Mouse (Mus musculus): Measurements from ENCODE around the gene Lfng. TPM values are rescaled to one million over a fixed set of nuclear protein-coding genes. Genes with fewer than 3 reads are reported as not detected.

Gene Lfng
- polyA plus RNA-seq, 1 experiment from 2014 or later = 7.4 TPM

DNA sequence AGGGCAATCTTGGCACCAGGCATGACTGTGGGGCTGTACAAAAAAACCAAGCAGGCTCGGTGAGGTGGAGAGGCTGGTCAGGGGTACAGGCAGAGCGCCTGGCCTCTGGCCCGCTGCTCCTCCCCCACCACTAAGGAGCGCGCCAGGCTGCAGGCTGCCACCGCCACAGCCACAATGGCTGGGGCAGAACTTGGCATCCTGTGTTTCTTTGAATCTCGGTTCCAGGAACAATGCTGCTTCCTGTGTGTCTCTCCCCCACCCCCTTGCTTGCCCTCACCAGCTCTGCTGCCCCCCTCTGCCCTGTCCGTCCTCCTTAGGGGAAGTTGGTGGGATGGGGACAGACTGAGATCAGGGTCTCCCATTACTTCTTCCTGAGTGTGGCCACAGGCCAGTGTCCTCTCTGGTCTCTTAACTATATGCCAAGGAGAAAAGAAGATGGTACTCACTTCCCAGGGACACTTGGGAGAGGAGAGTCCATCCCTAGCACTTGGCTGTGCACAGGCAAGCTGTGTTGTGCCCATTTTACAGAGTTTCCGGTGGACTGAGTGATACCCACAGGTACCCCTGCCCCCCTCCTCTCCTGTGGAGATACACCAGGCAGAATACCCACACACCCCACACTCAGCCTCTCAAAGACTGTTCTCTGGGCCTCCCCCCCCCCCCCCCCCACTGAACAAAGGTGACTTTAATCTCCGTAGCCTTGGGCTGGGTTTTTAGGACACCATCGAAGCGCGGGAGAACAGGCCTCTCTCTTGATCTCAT, 2.6 kb downstream of the Lfng start:
- Histone ChIP-seq H3K27ac (peak overlapping the region; percentile 62; the same call in 1 of the 2 replicates), H3K27me3 (replicated peaks) (peaks cover 83% of the 10 kb centered on the region)
- no peak for ATAC-seq

DNA sequence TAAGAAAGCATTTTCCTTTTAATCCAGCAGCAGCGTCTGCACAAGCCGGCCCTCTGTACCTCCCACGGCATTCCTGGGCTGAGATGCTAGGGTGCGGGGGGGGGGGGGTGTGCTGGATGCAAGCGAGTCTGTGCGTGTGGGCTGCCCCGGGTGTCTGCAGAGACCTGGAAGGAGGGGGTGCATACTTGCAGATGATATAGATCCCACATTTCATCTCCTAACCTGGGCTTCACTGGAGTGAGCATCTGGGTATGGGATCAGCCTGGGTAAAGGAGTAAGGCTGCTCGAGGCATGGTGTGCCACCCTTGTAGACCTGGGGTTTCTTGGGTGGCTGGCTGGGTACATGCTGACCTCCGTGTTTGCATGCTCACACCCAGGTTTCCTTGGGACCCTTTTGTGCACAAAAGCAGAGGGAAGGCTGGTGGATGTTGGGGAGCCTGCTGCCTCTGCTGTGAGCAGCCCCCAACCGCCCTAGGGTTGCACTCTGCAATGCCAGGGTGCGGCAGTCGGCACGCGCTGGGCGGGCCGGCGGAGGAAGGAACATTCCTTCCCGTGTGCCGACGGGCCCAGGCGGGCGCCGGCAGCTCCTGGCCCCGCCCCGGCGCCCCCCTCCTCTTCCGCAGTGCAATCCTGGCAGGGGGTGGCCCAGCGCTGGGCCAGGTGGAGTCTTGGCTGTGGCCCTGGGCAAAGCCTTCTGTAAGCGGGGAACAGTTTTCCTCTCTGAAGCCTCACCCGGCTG, 3.3 kb downstream of the Lfng start:
- ATAC-seq = no peak
- Histone ChIP-seq H3K4me1 (peaks cover 99% of the 10 kb centered on the region), H3K4me2 (peak overlapping the region; percentile 92), H3K36me3 (peaks cover 33% of the 10 kb centered on the region), H3K9ac (peak overlapping the region; percentile 79), H3K9me3 (replicated peaks) (no peaks in the 10 kb centered on the region), H3K27me3 (replicated peaks) (peaks cover 75% of the 10 kb centered on the region), H3K27ac (peak overlapping the region; percentile 62), H3K4me3 (peak overlapping the region; percentile 67)
- 13% methylated on average over 30 of the region's 30 CpGs for WGBS (ENCODE audit: insufficient replicate concordance)

More for the DNA sequence above, 2.6 kb downstream of the Lfng start:
- Histone ChIP-seq H3K4me2 (peak overlapping the region; percentile 92), H3K9me3 (replicated peaks) (no peaks in the 10 kb centered on the region), H3K4me1 (peaks cover 96% of the 10 kb centered on the region), H3K9ac (peak overlapping the region; percentile 79), H3K36me3 (peaks cover 33% of the 10 kb centered on the region), H3K4me3 (peak overlapping the region; percentile 67)
- WGBS (ENCODE audit: insufficient replicate concordance) = 23% methylated on average over 13 of the region's 13 CpGs

DNA sequence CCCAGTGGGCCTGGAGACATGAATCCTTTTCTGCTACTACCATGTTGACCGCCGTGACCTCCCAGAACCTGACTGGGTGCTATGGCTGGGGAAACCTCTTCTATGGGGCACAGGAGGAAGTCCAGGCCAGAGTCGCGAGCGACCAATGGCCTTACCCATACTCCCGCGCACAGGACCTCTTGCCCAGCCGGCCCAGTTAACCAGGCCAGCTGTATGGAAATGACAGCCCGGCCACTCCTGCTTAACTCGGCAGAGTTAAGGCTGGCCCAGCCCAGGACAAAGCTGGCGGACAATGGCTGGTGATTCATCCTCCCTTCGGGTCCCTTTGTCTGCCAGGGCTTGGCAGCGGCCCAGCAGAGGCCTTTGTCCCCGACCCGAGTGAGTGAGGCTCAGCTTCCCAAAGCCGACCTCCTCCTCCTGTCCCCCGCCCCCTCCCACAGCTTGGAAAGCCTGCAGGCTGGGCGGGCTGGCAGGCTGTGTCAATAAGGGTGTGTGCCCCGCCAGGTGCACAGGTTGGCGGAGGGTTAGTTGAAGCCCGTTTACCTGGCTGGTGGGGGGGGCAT, 4.0 kb downstream of the Lfng start:
- ATAC-seq = no peak
- Histone ChIP-seq H3K4me3 (peak overlapping the region; percentile 67), H3K27ac (peak overlapping the region; percentile 62), H3K9me3 (replicated peaks) (no peaks in the 10 kb centered on the region), H3K36me3 (peaks cover 35% of the 10 kb centered on the region), H3K4me1 (peaks cover 100% of the 10 kb centered on the region), H3K27me3 (replicated peaks) (peaks cover 69% of the 10 kb centered on the region), H3K9ac (peak overlapping the region; percentile 79), H3K4me2 (peak overlapping the region; percentile 92)
- WGBS (ENCODE audit: insufficient replicate concordance) = 39% methylated on average over 21 of the region's 21 CpGs

DNA sequence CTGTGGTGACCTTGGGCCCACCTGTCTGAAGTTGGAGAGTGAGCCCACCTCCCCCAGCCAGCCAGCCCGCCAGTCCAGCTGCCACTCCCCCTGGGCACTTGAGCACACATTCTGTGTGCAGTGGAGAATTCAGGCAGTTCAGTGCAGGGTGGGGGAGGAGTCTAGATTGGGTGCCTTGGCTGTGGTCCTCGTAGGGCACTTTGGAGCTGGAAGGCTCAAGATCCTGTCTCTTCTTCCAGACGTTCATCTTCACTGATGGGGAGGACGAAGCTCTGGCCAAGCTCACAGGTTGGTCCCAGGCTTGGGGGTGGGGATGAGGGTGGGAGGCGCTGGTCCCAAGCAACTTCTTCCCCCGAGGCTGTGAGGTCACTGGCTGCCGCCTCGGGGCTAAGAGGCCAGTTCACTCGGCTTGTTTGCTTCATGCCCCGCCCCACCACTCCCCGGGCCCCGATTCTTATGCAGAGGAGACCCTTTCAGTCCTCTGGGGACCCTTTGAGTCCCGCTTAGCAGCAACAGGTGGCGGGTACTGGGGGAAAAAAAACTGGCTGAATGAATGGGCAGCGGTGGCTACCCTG, 4.6 kb downstream of the Lfng start:
- Histone ChIP-seq H3K9me3 (replicated peaks) (no peaks in the 10 kb centered on the region), H3K9ac (peak overlapping the region; percentile 27; the same call in 1 of the 2 replicates), H3K27ac (0 out of 2 replicates have a peak overlapping the region, but pooled peaks have one; percentile 5), H3K4me2 (peak overlapping the region; percentile 92), H3K4me1 (peaks cover 100% of the 10 kb centered on the region), H3K4me3 (no peak overlapping the region), H3K36me3 (peaks cover 38% of the 10 kb centered on the region), H3K27me3 (replicated peaks) (peaks cover 63% of the 10 kb centered on the region)
- no peak for ATAC-seq
- 52% methylated on average over 15 of the region's 15 CpGs for WGBS (ENCODE audit: insufficient replicate concordance)

DNA sequence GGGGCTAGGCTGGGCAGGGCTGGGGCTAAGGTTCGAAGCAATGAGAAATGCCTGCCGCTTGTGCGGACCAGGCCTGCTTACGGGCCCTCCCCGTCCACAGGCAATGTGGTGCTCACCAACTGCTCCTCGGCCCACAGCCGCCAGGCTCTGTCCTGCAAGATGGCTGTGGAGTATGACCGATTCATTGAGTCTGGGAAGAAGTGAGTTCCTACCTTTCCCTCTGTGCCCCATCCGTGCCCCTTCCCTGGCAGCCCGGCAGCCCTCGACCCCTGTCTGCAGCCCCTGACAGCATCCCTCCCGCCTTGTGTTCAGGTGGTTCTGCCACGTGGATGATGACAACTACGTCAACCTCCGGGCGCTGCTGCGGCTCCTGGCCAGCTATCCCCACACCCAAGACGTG, 5.1 kb downstream of the Lfng start:
- ATAC-seq = no peak
- 83% methylated on average over 18 of the region's 18 CpGs for WGBS (ENCODE audit: insufficient replicate concordance)
- H3K4me3 ChIP-seq = no peak overlapping the region

DNA sequence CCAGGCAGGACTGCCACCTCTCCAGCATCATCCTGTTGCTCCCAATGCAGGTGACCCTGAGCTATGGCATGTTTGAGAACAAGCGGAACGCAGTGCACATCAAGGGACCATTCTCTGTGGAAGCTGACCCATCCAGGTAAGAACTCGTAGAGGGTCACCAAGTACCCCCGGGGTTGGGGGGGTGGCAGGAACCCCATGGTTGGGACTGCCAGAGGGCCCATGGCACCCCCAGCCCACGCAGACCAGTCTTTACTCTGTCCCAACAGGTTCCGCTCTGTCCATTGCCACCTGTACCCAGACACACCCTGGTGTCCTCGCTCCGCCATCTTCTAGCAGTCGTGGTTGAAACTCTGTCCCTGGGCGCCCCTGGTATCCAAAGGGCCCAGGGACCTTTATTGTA, 7.0 kb downstream of the Lfng start:
- Histone ChIP-seq H3K27me3 (replicated peaks) (peaks cover 39% of the 10 kb centered on the region), H3K9me3 (replicated peaks) (no peaks in the 10 kb centered on the region), H3K4me2 (peak overlapping the region; percentile 63), H3K36me3 (peaks cover 38% of the 10 kb centered on the region), H3K4me1 (peaks cover 93% of the 10 kb centered on the region), H3K4me3 (no peak overlapping the region), H3K27ac (peak overlapping the region; percentile 78), H3K9ac (peak overlapping the region; percentile 14; the same call in 1 of the 2 replicates)
- ATAC-seq = no peak
- 86% methylated on average over 10 of the region's 10 CpGs for WGBS (ENCODE audit: insufficient replicate concordance)

More for the DNA sequence above, 5.1 kb downstream of the Lfng start:
- peaks cover 100% of the 10 kb centered on the region for H3K4me1 ChIP-seq
- H3K9me3 ChIP-seq (replicated peaks) = no peaks in the 10 kb centered on the region
- peaks cover 58% of the 10 kb centered on the region for H3K27me3 ChIP-seq (replicated peaks)
- no peak overlapping the region for H3K9ac ChIP-seq
- H3K27ac ChIP-seq = peak overlapping the region; percentile 33; the same call in 1 of the 2 replicates
- peak overlapping the region; percentile 92 for H3K4me2 ChIP-seq
- peaks cover 38% of the 10 kb centered on the region for H3K36me3 ChIP-seq

DNA sequence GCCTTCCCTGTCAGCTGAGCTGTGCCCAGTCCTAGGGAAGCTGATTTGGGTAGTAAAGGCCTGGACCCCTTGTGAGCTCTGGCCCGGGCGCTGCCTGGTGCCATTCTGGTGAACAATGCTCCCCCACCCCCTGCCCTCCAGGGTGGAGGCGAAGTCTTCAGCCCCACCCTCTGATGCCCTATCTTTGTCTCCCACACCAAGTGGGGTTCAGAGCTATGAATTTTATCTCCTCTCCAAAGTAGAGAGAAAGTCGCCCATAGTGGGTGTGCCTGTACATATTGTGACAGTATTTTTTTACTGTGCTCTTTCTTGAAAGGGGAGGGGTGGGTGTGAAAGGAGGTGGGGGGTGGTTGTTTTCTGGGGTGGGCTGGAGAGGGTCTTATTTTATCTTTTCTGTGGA, 7.7 kb downstream of the Lfng start:
- Histone ChIP-seq H3K9ac (peak overlapping the region; percentile 45; the same call in 1 of the 2 replicates), H3K36me3 (peaks cover 38% of the 10 kb centered on the region), H3K27ac (peak overlapping the region; percentile 78), H3K4me1 (peaks cover 87% of the 10 kb centered on the region), H3K4me2 (peak overlapping the region; percentile 63), H3K4me3 (no peak overlapping the region), H3K9me3 (replicated peaks) (no peaks in the 10 kb centered on the region), H3K27me3 (replicated peaks) (peaks cover 32% of the 10 kb centered on the region)
- 28% methylated on average over 4 of the region's 4 CpGs for WGBS (ENCODE audit: insufficient replicate concordance)
- ATAC-seq = peak; percentile 82

DNA sequence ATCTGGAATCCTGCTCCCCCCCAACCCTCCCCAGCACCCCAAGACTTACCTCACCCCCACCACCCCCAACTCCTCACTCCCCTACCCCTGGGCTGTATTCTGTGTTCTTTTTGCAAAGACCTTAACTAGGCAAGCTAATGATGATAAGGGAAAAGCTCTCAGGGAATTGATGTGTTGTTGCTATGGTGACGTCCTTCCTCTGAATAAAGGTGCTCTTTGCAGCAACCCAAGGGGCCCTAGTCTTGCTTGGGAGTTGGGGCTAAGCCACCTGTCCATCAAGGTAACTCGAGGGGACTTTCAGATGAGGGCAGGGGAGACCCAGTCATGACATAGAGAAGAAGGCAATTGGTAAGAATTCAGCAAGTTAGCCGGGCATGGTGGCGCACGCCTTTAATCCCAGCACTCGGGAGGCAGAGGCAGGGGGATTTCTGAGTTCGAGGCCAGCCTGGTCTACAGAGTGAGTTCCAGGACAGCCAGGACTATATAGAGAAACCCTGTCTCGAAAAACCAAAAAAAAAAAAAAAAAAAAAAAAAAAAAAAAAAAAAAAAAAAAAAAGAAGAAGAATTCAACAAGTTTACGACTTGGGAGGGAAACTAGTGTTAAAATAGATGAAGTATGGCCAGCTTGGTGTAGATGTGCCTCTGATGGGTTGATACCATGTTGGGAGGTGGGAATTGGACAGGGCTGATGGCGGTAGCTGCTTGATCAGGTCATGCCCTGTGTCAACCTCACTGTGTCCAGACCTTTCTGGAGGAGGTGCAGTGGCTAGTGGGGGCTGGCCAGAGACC, 8.4 kb downstream of the Lfng start:
- H3K4me3 ChIP-seq = no peak overlapping the region; the same call in 1 of the 2 replicates
- peaks cover 26% of the 10 kb centered on the region for H3K27me3 ChIP-seq (replicated peaks)
- H3K9me3 ChIP-seq (replicated peaks) = no peaks in the 10 kb centered on the region
- peaks cover 38% of the 10 kb centered on the region for H3K36me3 ChIP-seq
- peak overlapping the region; percentile 63 for H3K4me2 ChIP-seq
- H3K9ac ChIP-seq = peak overlapping the region; percentile 45; the same call in 1 of the 2 replicates
- H3K27ac ChIP-seq = peak overlapping the region; percentile 78
- H3K4me1 ChIP-seq = peaks cover 85% of the 10 kb centered on the region
- ATAC-seq = no peak
- 63% methylated on average over 10 of the region's 10 CpGs for WGBS (ENCODE audit: insufficient replicate concordance)

DNA sequence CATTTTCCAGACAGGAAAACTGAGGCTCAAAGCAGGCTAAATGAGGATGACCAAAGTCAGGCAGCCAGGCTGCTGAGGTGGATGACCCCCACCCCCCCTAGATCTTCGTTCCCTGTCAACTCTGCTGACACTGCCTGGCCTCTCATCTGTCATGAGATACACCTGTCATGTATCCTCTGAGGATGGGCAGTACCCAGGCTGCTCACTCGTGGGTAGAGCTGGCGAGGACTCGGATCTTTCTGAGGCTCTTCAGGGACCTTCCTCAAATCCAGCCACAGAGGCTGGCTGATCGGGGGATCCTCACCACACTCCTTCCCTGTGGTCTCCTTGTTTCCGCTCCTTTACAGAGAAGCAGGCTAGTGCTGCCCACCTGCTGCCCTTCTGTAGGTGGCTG, 9.0 kb downstream of the Lfng start:
- H3K27me3 ChIP-seq (replicated peaks) = peaks cover 20% of the 10 kb centered on the region; the same call in 1 of the 2 replicates
- H3K36me3 ChIP-seq = peaks cover 38% of the 10 kb centered on the region
- H3K9me3 ChIP-seq (replicated peaks) = no peaks in the 10 kb centered on the region
- no peak overlapping the region for H3K4me3 ChIP-seq
- H3K27ac ChIP-seq = peak overlapping the region; percentile 59
- 62% methylated on average over 6 of the region's 6 CpGs for WGBS (ENCODE audit: insufficient replicate concordance)
- H3K4me2 ChIP-seq = no peak overlapping the region
- H3K9ac ChIP-seq = 0 out of 2 replicates have a peak overlapping the region, but pooled peaks have one; percentile 32
- peaks cover 79% of the 10 kb centered on the region for H3K4me1 ChIP-seq
- ATAC-seq = no peak

DNA sequence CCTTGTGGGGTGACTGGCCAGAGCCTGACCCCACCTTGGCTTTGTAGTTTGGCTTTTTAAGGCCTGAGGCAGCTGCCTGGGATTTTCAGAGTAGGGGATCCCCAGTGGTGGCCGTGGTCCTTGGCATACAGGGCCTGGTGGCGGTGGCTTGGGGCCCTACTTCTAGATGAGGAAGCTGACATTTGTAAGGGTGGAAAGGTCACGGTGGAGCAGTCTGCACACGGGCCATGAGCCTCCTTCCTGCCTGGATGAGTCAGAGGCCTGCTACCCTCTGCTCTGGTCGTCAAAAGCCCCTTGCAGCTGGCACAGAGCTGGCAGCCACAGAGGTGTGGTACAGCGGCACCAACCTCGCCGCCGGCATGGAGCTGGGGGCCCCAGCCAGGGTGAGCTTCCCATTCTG, 9.6 kb downstream of the Lfng start:
- H3K27me3 ChIP-seq (replicated peaks) = peaks cover 14% of the 10 kb centered on the region; the same call in 1 of the 2 replicates
- H3K4me3 ChIP-seq = no peak overlapping the region
- 47% methylated on average over 9 of the region's 9 CpGs for WGBS (ENCODE audit: insufficient replicate concordance)
- H3K9ac ChIP-seq = 0 out of 2 replicates have a peak overlapping the region, but pooled peaks have one; percentile 18
- H3K36me3 ChIP-seq = peaks cover 34% of the 10 kb centered on the region
- H3K9me3 ChIP-seq (replicated peaks) = no peaks in the 10 kb centered on the region
- no peak overlapping the region for H3K4me2 ChIP-seq
- peak overlapping the region; percentile 59 for H3K27ac ChIP-seq
- H3K4me1 ChIP-seq = peaks cover 73% of the 10 kb centered on the region
- no peak for ATAC-seq

DNA sequence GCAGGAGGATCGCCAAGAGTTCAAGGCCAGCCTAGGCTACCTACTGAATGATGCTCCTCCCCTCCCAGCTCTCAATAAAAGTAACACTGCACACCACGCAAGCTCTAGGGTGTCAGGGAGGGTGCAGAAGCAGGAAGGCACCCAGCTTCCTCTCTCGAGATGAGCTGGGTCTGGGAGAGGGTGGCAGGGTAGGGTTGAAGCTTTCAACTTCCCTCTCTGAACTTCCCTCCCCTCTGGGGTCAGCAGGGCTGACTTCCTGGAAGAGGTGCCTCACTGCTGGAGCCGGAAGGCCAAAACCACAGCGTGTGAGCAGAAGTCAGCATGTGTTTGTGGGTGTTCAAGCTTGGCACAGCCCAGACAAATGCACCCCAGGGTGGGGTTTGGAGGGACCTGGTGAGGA, 10.6 kb downstream of the Lfng start:
- Histone ChIP-seq H3K36me3 (peaks cover 33% of the 10 kb centered on the region), H3K4me3 (no peak overlapping the region), H3K4me1 (peaks cover 63% of the 10 kb centered on the region), H3K9ac (no peak overlapping the region), H3K4me2 (no peak overlapping the region), H3K27me3 (replicated peaks) (0 out of 2 replicates have a peak, but pooled peaks cover 4% of the 10 kb centered on the region), H3K9me3 (replicated peaks) (no peaks in the 10 kb centered on the region), H3K27ac (peak overlapping the region; percentile 59)
- no peak for ATAC-seq
- WGBS (ENCODE audit: insufficient replicate concordance) = 26% methylated on average over 5 of the region's 5 CpGs
